Mouse (Mus musculus) cerebellum, adult 2 months (tissue): ENCODE measurements around the gene Arl6ip6.

Experiments
- CTCF ChIP-seq: fragments of 200-500 bp; IDR thresholded peaks from 2 replicates; pipeline ENCODE4 v1.5.1; 2011; ENCODE audit warnings: low read depth, mild to moderate bottlenecking, control low read depth, low read length, moderate library complexity, borderline replicate concordance; ENCODE audit not compliant: insufficient read depth
- POLR2A ChIP-seq: fragments of 200-500 bp; IDR thresholded peaks from 2 replicates; pipeline ENCODE4 v1.6.1; 2011; ENCODE audit warnings: low read length, control low read depth, borderline replicate concordance; ENCODE audit not compliant: insufficient read depth

- no peak for TF ChIP-seq POLR2A
- TF ChIP-seq CTCF = no peak
Measured at GRCm38 (mm10) chr2:53222242-53222641, 30.7 kb downstream of the Arl6ip6 start.
